Mouse (Mus musculus): ENCODE measurements around the gene Il12rb2. TPM values are rescaled to one million over a fixed set of nuclear protein-coding genes. Genes with fewer than 3 reads are reported as not detected.
A peak's percentile ranks its signal among the peaks of the same experiment; 100 is the strongest.

The Il12rb2 gene
- polyA plus RNA-seq, 2 experiments, result 0.08 to 0.33 TPM

DNA sequence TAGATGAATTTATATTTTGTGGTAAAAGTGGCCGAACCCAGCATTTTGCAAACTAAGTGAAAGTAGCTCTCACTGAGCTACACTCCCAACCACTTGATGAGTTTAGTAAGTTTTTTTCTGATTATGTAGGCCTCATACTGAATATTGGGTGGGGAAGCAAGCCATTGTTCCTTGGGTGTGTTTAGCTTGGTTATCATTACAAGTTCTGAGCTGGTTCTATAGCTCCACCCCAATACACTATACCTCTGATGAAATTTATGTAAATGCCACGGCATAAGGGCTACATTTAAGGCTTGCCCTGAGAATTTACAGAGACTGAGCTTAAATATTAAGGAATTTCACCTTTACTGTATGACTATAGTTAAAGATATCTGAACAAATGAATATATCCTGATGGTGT lies 106.5 kb downstream of the Il12rb2 start:
- Histone ChIP-seq H3K27me3 (ENCODE audit: control insufficient read depth, insufficient read depth, low read length) (no peaks in the 10 kb centered on the region), H3K9ac (ENCODE audit: low read depth, low read length, severe bottlenecking) (peak overlapping the region; percentile 28; the same call in 1 of the 2 replicates), H3K27ac (replicated peaks; ENCODE audit: low read depth, low read length) (no peak overlapping the region), H3K4me2 (replicated peaks; ENCODE audit: low read depth, low read length, severe bottlenecking) (peak overlapping the region; percentile 67), H3K9me3 (ENCODE audit: control insufficient read depth, low read length) (no peaks in the 10 kb centered on the region), H3K36me3 (ENCODE audit: control insufficient read depth, insufficient read depth, low read length) (peaks cover 23% of the 10 kb centered on the region), H3K4me3 (replicated peaks; ENCODE audit: low read length) (peak overlapping the region; percentile 99), H3K4me1 (ENCODE audit: control insufficient read depth, insufficient read depth, low read length) (peaks cover 12% of the 10 kb centered on the region; the same call in 1 of the 2 replicates)
- 27% methylated on average over 2 of the region's 2 CpGs for WGBS
- DNase-seq (ENCODE audit: low spot score) (no peak), ATAC-seq (ENCODE audit: low FRiP score, low read depth) (no peak)
- TF ChIP-seq POLR2A (IDR thresholded peaks at IDR 0.05; ENCODE audit: borderline replicate concordance, extremely low read depth, insufficient read depth, insufficient read length), result no peak

DNA sequence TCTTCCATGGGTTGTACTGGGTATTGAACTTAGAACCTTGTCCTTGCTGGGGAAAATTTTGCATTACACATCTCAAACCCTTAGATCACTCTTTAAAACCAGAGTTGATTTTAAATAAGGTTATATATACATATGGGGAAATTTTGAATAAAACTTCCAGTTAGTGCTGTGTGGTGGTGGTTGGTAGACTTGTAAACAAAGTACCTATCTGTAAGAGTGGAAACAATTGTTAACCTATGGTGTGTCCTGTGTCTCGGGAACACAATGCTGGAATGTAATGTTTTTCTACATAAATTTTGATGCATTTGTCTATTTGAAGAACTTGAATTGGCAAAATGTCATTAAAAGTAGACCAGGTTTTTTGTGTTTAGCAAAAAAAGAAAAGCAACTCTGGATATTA lies 107.0 kb downstream of the Il12rb2 start:
- Histone ChIP-seq H3K36me3 (ENCODE audit: control insufficient read depth, insufficient read depth, low read length) (peaks cover 19% of the 10 kb centered on the region), H3K9ac (ENCODE audit: low read depth, low read length, severe bottlenecking) (peak overlapping the region; percentile 28; the same call in 1 of the 2 replicates), H3K4me3 (replicated peaks; ENCODE audit: low read length) (peak overlapping the region; percentile 99), H3K27ac (replicated peaks; ENCODE audit: low read depth, low read length) (no peak overlapping the region), H3K4me1 (ENCODE audit: control insufficient read depth, insufficient read depth, low read length) (peaks cover 12% of the 10 kb centered on the region; the same call in 1 of the 2 replicates), H3K9me3 (ENCODE audit: control insufficient read depth, low read length) (no peaks in the 10 kb centered on the region), H3K4me2 (replicated peaks; ENCODE audit: low read depth, low read length, severe bottlenecking) (peak overlapping the region; percentile 67), H3K27me3 (ENCODE audit: control insufficient read depth, insufficient read depth, low read length) (no peaks in the 10 kb centered on the region)
- DNase-seq (ENCODE audit: low spot score) (no peak), ATAC-seq (ENCODE audit: low FRiP score, low read depth) (no peak)
- TF ChIP-seq POLR2A (IDR thresholded peaks at IDR 0.05; ENCODE audit: borderline replicate concordance, extremely low read depth, insufficient read depth, insufficient read length), result no peak
- 11% methylated on average over 1 of the region's 1 CpGs for WGBS

- H3K36me3 ChIP-seq (ENCODE audit: control insufficient read depth, insufficient read depth, low read length), result peaks cover 14% of the 10 kb centered on the region
- H3K4me2 ChIP-seq (replicated peaks; ENCODE audit: low read depth, low read length, severe bottlenecking), result peak overlapping the region; percentile 67
- no peaks in the 10 kb centered on the region for H3K27me3 ChIP-seq (ENCODE audit: control insufficient read depth, insufficient read depth, low read length)
- peak overlapping the region; percentile 99 for H3K4me3 ChIP-seq (replicated peaks; ENCODE audit: low read length)
- no peak for DNase-seq (ENCODE audit: low spot score)
- 1% methylated on average over 2 of the region's 2 CpGs for WGBS
- H3K9ac ChIP-seq (ENCODE audit: low read depth, low read length, severe bottlenecking), result peak overlapping the region; percentile 99
- H3K27ac ChIP-seq (replicated peaks; ENCODE audit: low read depth, low read length), result no peak overlapping the region
- no peaks in the 10 kb centered on the region for H3K9me3 ChIP-seq (ENCODE audit: control insufficient read depth, low read length)
- peaks cover 12% of the 10 kb centered on the region; the same call in 1 of the 2 replicates for H3K4me1 ChIP-seq (ENCODE audit: control insufficient read depth, insufficient read depth, low read length)
- TF ChIP-seq POLR2A (IDR thresholded peaks at IDR 0.05; ENCODE audit: borderline replicate concordance, extremely low read depth, insufficient read depth, insufficient read length), result no peak
- ATAC-seq (ENCODE audit: low FRiP score, low read depth), result no peak
These were observed 107.8 kb downstream of the Il12rb2 start for GRCm38 (mm10) chr6:67268245-67268612.

DNA sequence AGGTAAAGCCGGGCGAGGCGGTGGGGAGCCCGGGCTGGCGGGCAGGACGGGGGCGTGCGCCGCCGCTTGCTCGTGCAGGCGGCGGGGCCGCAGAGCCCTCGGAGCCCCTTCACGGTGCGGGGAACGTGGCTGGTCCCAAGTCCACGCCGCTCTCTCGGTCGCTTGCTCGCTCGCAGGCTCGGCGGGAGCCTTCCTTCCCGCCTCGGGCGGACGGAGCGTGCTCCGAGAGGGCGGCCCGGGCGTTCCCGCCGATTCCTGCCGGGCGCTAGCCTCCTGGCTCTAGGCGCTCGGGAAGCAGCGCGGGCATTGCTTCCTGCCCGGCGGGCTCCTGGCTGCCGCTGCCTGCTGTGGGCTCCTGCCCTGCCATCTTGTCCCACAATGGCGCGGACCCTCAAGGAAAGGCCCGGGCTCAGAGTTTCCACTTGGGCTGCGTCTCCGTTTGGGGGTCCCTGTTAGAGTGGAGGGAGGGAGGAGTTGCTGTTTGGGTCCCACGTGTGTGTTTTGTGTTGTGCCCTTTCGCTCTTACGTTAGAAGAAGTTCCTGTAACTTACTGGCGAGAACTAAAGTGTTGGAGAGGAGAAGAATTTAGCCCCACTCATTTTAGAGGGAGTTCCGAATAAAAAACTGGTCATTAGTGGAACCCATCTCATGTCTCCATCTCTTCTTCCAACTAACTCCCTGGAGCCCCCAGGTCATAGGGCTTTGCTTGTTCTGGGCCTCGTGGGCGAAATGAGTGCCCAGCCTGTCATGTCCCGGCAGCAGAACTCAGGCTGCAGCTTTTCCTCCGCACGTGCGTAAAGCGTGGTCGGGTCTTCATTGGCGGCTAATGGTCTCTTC lies 108.4 kb downstream of the Il12rb2 start:
- Histone ChIP-seq H3K9me3 (ENCODE audit: control insufficient read depth, low read length) (no peaks in the 10 kb centered on the region), H3K36me3 (ENCODE audit: control insufficient read depth, insufficient read depth, low read length) (peaks cover 9% of the 10 kb centered on the region), H3K27me3 (ENCODE audit: control insufficient read depth, insufficient read depth, low read length) (no peaks in the 10 kb centered on the region), H3K9ac (ENCODE audit: low read depth, low read length, severe bottlenecking) (peak overlapping the region; percentile 99), H3K27ac (replicated peaks; ENCODE audit: low read depth, low read length) (peak overlapping the region; percentile 89), H3K4me2 (replicated peaks; ENCODE audit: low read depth, low read length, severe bottlenecking) (peak overlapping the region; percentile 67), H3K4me1 (ENCODE audit: control insufficient read depth, insufficient read depth, low read length) (peaks cover 12% of the 10 kb centered on the region; the same call in 1 of the 2 replicates), H3K4me3 (replicated peaks; ENCODE audit: low read length) (peak overlapping the region; percentile 99)
- peak; percentile 3 for ATAC-seq (ENCODE audit: low FRiP score, low read depth)
- TF ChIP-seq POLR2A (IDR thresholded peaks at IDR 0.05; ENCODE audit: borderline replicate concordance, extremely low read depth, insufficient read depth, insufficient read length), result no peak
- WGBS, result 0% methylated on average over 43 of the region's 65 CpGs
- peak; percentile 18 for DNase-seq (ENCODE audit: low spot score)

- 0 out of 2 replicates have a peak, but pooled peaks have one; percentile 52 for TF ChIP-seq POLR2A (IDR thresholded peaks at IDR 0.05; ENCODE audit: borderline replicate concordance, extremely low read depth, insufficient read depth, insufficient read length)
- WGBS, result under 1% methylated on average over 61 of the region's 68 CpGs
- Histone ChIP-seq H3K27ac (replicated peaks; ENCODE audit: low read depth, low read length) (peak overlapping the region; percentile 89), H3K9ac (ENCODE audit: low read depth, low read length, severe bottlenecking) (peak overlapping the region; percentile 99), H3K36me3 (ENCODE audit: control insufficient read depth, insufficient read depth, low read length) (peaks cover 2% of the 10 kb centered on the region; the same call in 1 of the 2 replicates), H3K4me3 (replicated peaks; ENCODE audit: low read length) (peak overlapping the region; percentile 99), H3K27me3 (ENCODE audit: control insufficient read depth, insufficient read depth, low read length) (no peaks in the 10 kb centered on the region), H3K9me3 (ENCODE audit: control insufficient read depth, low read length) (no peaks in the 10 kb centered on the region), H3K4me1 (ENCODE audit: control insufficient read depth, insufficient read depth, low read length) (peaks cover 12% of the 10 kb centered on the region; the same call in 1 of the 2 replicates), H3K4me2 (replicated peaks; ENCODE audit: low read depth, low read length, severe bottlenecking) (peak overlapping the region; percentile 62)
- ATAC-seq (ENCODE audit: low FRiP score, low read depth) (peak; percentile 99), DNase-seq (ENCODE audit: low spot score) (peak; percentile 96)
These were observed 109.2 kb downstream of the Il12rb2 start for GRCm38 (mm10) chr6:67266664-67267407.

Data from limb, embryonic 14.5 days (tissue).